Mouse (Mus musculus) thymus, postnatal 25 days (tissue): ENCODE data around the gene Hist1h2ae.
"Not testable (repeated sequence)": the region's sequence is repeated elsewhere in the genome, so short reads cannot be mapped to it uniquely, and the experiment has no call there.

ENCODE experiments used
- DNase-seq: peaks from one replicate; pipeline ENCODE4 v3.0.0; 2022

The Hist1h2ae gene

GRCm38 (mm10) chr13:23561883-23562659 lies 8.9 kb downstream of the Hist1h2ae start, which contains the start of gene Hist1h3e:
Hist1h3e (minus strand) TSS chr13:23562369.
- peak; percentile 91 for DNase-seq

GRCm38 (mm10) chr13:23561531-23561882 lies 9.5 kb downstream of the Hist1h2ae start:
- not testable (repeated sequence) for DNase-seq

GRCm38 (mm10) chr13:23560699-23561098 lies 10.3 kb downstream of the Hist1h2ae start:
- not testable (repeated sequence) for DNase-seq

- no peak for DNase-seq
Measured at GRCm38 (mm10) chr13:23556906-23557305, 14.1 kb downstream of the Hist1h2ae start.

- peak; percentile 74 for DNase-seq
Measured at GRCm38 (mm10) chr13:23555839-23556416, 15.1 kb downstream of the Hist1h2ae start.

- DNase-seq, result peak; percentile 92
Measured at GRCm38 (mm10) chr13:23554925-23555838, 15.8 kb downstream of the Hist1h2ae start.

- no peak for DNase-seq
Measured at GRCm38 (mm10) chr13:23554393-23554792, 16.6 kb downstream of the Hist1h2ae start.

- DNase-seq, result no peak
Measured at GRCm38 (mm10) chr13:23552962-23553361, 18.1 kb downstream of the Hist1h2ae start, which contains the start of gene Hist1h1d. Hist1h1d (plus strand) TSS chr13:23553262.

GRCm38 (mm10) chr13:23551931-23552914 lies 18.8 kb downstream of the Hist1h2ae start:
- DNase-seq, result no peak

- peak; percentile 91 for DNase-seq
Measured at GRCm38 (mm10) chr13:23551146-23551834, 19.7 kb downstream of the Hist1h2ae start, which contains the start of gene Hist1h4f. Hist1h4f (minus strand) TSS chr13:23551648.

GRCm38 (mm10) chr13:23550761-23551145 lies 20.3 kb downstream of the Hist1h2ae start:
- DNase-seq, result no peak

GRCm38 (mm10) chr13:23546694-23547093 lies 24.3 kb downstream of the Hist1h2ae start:
- no peak for DNase-seq

GRCm38 (mm10) chr13:23544787-23545120 lies 26.3 kb downstream of the Hist1h2ae start:
- peak; percentile 50 for DNase-seq

- DNase-seq, result peak; percentile 82
Measured at GRCm38 (mm10) chr13:23543965-23544786, 26.8 kb downstream of the Hist1h2ae start, which contains the start of gene Hist1h3f. Hist1h3f (plus strand) TSS chr13:23544052.

GRCm38 (mm10) chr13:23542999-23543607 lies 27.9 kb downstream of the Hist1h2ae start, which contains the start of gene Hist1h2bh:
Hist1h2bh (minus strand) TSS chr13:23543392.
- peak; percentile 81 for DNase-seq

- not testable (repeated sequence) for DNase-seq
Measured at GRCm38 (mm10) chr13:23542225-23542980, 28.6 kb downstream of the Hist1h2ae start.

- DNase-seq, result no peak
Measured at GRCm38 (mm10) chr13:23541497-23541896, 29.5 kb downstream of the Hist1h2ae start.

- DNase-seq, result not testable (repeated sequence)
Measured at GRCm38 (mm10) chr13:23539821-23540220, 31.2 kb downstream of the Hist1h2ae start.

GRCm38 (mm10) chr13:23538249-23538648 lies 32.8 kb downstream of the Hist1h2ae start:
- DNase-seq, result no peak
